ENCODE assay signal across 8 mouse cellular contexts in genomic region chr14:104467133-104467965, GRCm38 (mm10). TPM values are rescaled to one million over a fixed set of nuclear protein-coding genes. Genes with fewer than 3 reads are reported as not detected.
A peak's percentile ranks its signal among the peaks of the same experiment; 100 is the strongest.
DNase-seq lines count a peak whose midpoint lies in the region; ATAC-seq and TF ChIP-seq lines count a peak whose summit lies in the region.

No protein-coding gene starts in this region.

- peak; percentile 75 for ATAC-seq in kidney, embryonic 15.5 days (replicated peaks; ENCODE audit: low FRiP score)
- peak; percentile 69 for ATAC-seq in Patski
- peak; percentile 74 for ATAC-seq in forebrain, embryonic 15.5 days (replicated peaks)
- ATAC-seq in liver, embryonic 11.5 days (replicated peaks; ENCODE audit: low FRiP score) = peak; percentile 56

- no peak for DNase-seq in kidney, adult 11 months
- no peak for DNase-seq in Patski (ENCODE audit: low read depth, low spot score)
- DNase-seq in liver, embryonic 11.5 days (ENCODE audit: low spot score) = no peak
- DNase-seq in retina, postnatal 1 day = peak; percentile 43
- DNase-seq in ovary, adult 18-20 months (ENCODE audit: low spot score) = no peak
- no peak for DNase-seq in left cerebral cortex, adult 11 months (ENCODE audit: low spot score)

- in situ Hi-C loops in Patski (cut with MboI; ENCODE audit: low pct_unique_long_range_greater_than_20kb) = no loop called here

- H3K27ac ChIP-seq in kidney, embryonic 15.5 days = no peak overlapping the region
- H3K27ac ChIP-seq in forebrain, embryonic 15.5 days (replicated peaks) = no peak overlapping the region
- no peak overlapping the region for H3K27ac ChIP-seq in liver, embryonic 11.5 days (ENCODE audit: low read depth, low read length)

- H3K36me3 ChIP-seq in kidney, embryonic 15.5 days = no peaks in the 10 kb centered on the region
- H3K36me3 ChIP-seq in forebrain, embryonic 15.5 days = no peaks in the 10 kb centered on the region
- no peaks in the 10 kb centered on the region for H3K36me3 ChIP-seq in liver, embryonic 11.5 days (ENCODE audit: control insufficient read depth, insufficient read depth, low read length)

- TF ChIP-seq CTCF in Patski (IDR thresholded peaks at IDR 0.05) = no peak

- H3K9ac ChIP-seq in kidney, embryonic 15.5 days = peak overlapping the region; percentile 39
- H3K9ac ChIP-seq in forebrain, embryonic 15.5 days (replicated peaks) = peak overlapping the region; percentile 38
- H3K9ac ChIP-seq in liver, embryonic 11.5 days (ENCODE audit: low read depth, low read length) = no peak overlapping the region; the same call in 1 of the 2 replicates

- peaks cover 97% of the 10 kb centered on the region for H3K27me3 ChIP-seq in kidney, embryonic 15.5 days
- H3K27me3 ChIP-seq in Patski = peaks cover 11% of the 10 kb centered on the region
- H3K27me3 ChIP-seq in forebrain, embryonic 15.5 days = peaks cover 82% of the 10 kb centered on the region
- H3K27me3 ChIP-seq in liver, embryonic 11.5 days (replicated peaks; ENCODE audit: control insufficient read depth, insufficient read depth, low read length) = peaks cover 94% of the 10 kb centered on the region

- WGBS in kidney, embryonic 15.5 days = under 1% methylated on average over 100 of the region's 101 CpGs
- under 1% methylated on average over 95 of the region's 101 CpGs for WGBS in forebrain, embryonic 15.5 days
- 1% methylated on average over 98 of the region's 101 CpGs for WGBS in liver, embryonic 11.5 days

- peak overlapping the region; percentile 57 for H3K4me3 ChIP-seq in kidney, embryonic 15.5 days (replicated peaks)
- peak overlapping the region; percentile 58 for H3K4me3 ChIP-seq in forebrain, embryonic 15.5 days
- H3K4me3 ChIP-seq in liver, embryonic 11.5 days (ENCODE audit: low read depth, low read length) = peak overlapping the region; percentile 60

- CTCF ChIA-PET in Patski (lab: Charles Lee) = no interaction called here

- POLR2A ChIA-PET in Patski (lab: Charles Lee) = no interaction called here

- H3K4me1 ChIP-seq in kidney, embryonic 15.5 days = peaks cover 26% of the 10 kb centered on the region
- H3K4me1 ChIP-seq in forebrain, embryonic 15.5 days = peaks cover 27% of the 10 kb centered on the region
- H3K4me1 ChIP-seq in liver, embryonic 11.5 days (replicated peaks; ENCODE audit: control insufficient read depth, insufficient read depth, low read length) = peaks cover 4% of the 10 kb centered on the region

- no peaks in the 10 kb centered on the region for H3K9me3 ChIP-seq in kidney, embryonic 15.5 days (replicated peaks)
- no peaks in the 10 kb centered on the region for H3K9me3 ChIP-seq in forebrain, embryonic 15.5 days
- no peaks in the 10 kb centered on the region for H3K9me3 ChIP-seq in liver, embryonic 11.5 days (ENCODE audit: control insufficient read depth, low read length)

- peak overlapping the region; percentile 90 for H3K4me2 ChIP-seq in kidney, embryonic 15.5 days
- H3K4me2 ChIP-seq in forebrain, embryonic 15.5 days (replicated peaks) = peak overlapping the region; percentile 92
- peak overlapping the region; percentile 83 for H3K4me2 ChIP-seq in liver, embryonic 11.5 days

RNA-seq across cellular contexts. Expression of gene Pou4f1, which starts 0.5 kb away (rescaled TPM):
- 0.06 and 0.27 TPM in 2 replicates for polyA plus RNA-seq in kidney, embryonic 15.5 days (2015; fragmentation: Nextera tagmentation; extraction: Ambion mirVana)
- 1.4 TPM for polyA plus RNA-seq in Patski (2021)
- polyA plus RNA-seq in forebrain, embryonic 15.5 days (2015; fragmentation: Nextera tagmentation; extraction: Ambion mirVana) = 2.6 and 3.1 TPM in 2 replicates
- 0.23 and 0.40 TPM in 2 replicates for polyA plus RNA-seq in liver, embryonic 11.5 days (2014; fragmentation: Nextera tagmentation; extraction: Ambion mirVana)

RNA-seq across cellular contexts. Expression of gene Rnf219, which starts 55.1 kb away (rescaled TPM):
- polyA plus RNA-seq in kidney, embryonic 15.5 days (2015; fragmentation: Nextera tagmentation; extraction: Ambion mirVana) = 28.3 and 29.1 TPM in 2 replicates
- polyA plus RNA-seq in Patski (2021) = 9.5 TPM
- polyA plus RNA-seq in forebrain, embryonic 15.5 days (2015; fragmentation: Nextera tagmentation; extraction: Ambion mirVana) = 30.0 and 32.1 TPM in 2 replicates
- 19.0 and 20.0 TPM in 2 replicates for polyA plus RNA-seq in liver, embryonic 11.5 days (2014; fragmentation: Nextera tagmentation; extraction: Ambion mirVana)
